Mouse (Mus musculus) embryonic facial prominence, embryonic 10.5 days (tissue): Measurements from ENCODE around the gene Ssc4d. TPM values are rescaled to one million over a fixed set of nuclear protein-coding genes. Genes with fewer than 3 reads are reported as not detected.

Experiments
- DNase-seq: peaks from one replicate; pipeline ENCODE4 v3.0.0-alpha.2; 2017; ENCODE audit warnings: low spot score
- H3K27ac ChIP-seq: fragments of 300-500 bp; sonication (generic); replicated peaks from 2 replicates; pipeline ENCODE4 v1.5.1; 2016; ENCODE audit warnings: mild to moderate bottlenecking
- H3K27me3 ChIP-seq: fragments of 300-500 bp; sonication (generic); replicated peaks from 2 replicates; pipeline ENCODE4 v1.6.1; 2016; ENCODE audit warnings: low read depth, mild to moderate bottlenecking; ENCODE audit not compliant: poor library complexity, severe bottlenecking
- H3K36me3 ChIP-seq: fragments of 300-500 bp; sonication (generic); replicated peaks from 2 replicates; pipeline ENCODE4 v1.6.1; 2016; ENCODE audit warnings: mild to moderate bottlenecking, moderate library complexity
- H3K4me1 ChIP-seq: fragments of 300-500 bp; sonication (generic); 2 replicates; pipeline ENCODE4 v1.6.1; 2016
- H3K4me3 ChIP-seq: fragments of 300-500 bp; sonication (generic); 2 replicates; pipeline ENCODE4 v1.5.1; 2016; ENCODE audit warnings: mild to moderate bottlenecking, moderate library complexity
- H3K9me3 ChIP-seq: fragments of 300-500 bp; sonication (generic); 2 replicates; pipeline ENCODE4 v1.6.1; 2016; ENCODE audit warnings: mild to moderate bottlenecking
- whole genome bisulfite sequencing: fragments of 180-500 bp; shearing (Covaris S2); methylation state at CpG from one replicate; pipeline ENCODE4 v1.1.7; 2016; 5-methylcytosine and 5-hydroxymethylcytosine counted together
- polyA plus RNA-seq: library from polyadenylated mRNA; unstranded; fragments of >200 nt; fragmentation: Nextera tagmentation; extraction: Ambion mirVana; gene quantifications from 2 replicates; pipeline ENCODE4 v1.2.1, GENCODE M21; 2016

The Ssc4d gene
- polyA plus RNA-seq, 1 experiment from 2014 or later: 4.0 TPM

DNA sequence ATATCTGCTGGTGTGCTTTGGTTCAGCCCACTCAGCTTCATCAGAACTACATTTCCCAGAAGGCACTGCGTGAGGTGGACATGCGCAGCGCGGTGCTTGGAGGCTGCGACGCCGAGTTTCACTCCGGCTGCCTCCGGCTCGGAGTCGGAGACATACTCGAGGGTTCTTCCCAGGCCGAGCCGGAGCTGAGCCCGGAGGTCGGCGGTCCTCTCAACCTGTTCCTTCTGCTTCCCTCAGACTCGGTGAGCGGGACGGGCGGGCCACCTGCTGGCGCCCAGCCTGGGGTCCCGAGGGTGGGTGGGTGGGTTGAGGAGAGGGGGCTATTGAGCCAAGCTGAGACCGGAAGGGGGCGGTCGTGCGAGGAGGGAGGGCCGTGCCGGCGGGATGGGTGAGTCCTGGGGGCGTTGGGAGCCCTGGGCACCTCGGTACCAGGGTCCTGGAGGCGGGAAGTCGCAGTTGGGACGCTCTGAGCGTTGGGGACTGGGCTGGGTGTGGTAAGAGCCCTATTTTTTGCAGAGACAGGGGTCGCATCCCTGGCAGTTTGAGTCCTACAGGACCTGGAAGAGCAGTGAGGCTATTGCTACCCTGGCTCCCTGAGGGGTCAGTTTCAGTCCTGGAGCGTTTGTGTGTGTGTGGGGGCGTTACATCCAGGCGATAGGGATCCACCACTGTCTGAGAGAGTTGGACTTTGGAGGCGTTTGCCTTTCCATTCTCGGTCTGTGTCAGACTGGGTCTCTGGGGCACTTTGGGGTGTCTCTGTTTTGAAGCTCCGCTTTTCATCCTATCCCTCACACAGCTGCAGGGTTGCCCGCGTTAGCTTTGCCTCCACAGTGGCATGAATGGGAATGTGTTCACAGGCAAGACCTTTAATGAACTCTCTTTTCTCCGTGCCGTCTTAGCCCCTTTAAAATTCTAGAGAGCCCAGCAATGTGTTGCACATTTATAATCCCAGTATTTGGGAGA, 20.7 kb upstream of the Ssc4d start, which contains the start of gene Dtx2:
Gene Dtx2 (plus strand): TSS at position 76 of the 963 bp plus-strand sequence.
- no peaks in the 10 kb centered on the region for H3K27me3 ChIP-seq
- H3K4me1 ChIP-seq: peaks cover 11% of the 10 kb centered on the region
- peak within 1 kb of the TSS; percentile 79 for H3K4me3 ChIP-seq
- peak; percentile 89 for DNase-seq
- under 1% methylated on average over 47 of the region's 47 CpGs for WGBS
- peaks cover 39% of the 10 kb centered on the region for H3K36me3 ChIP-seq
- H3K9me3 ChIP-seq: no peaks in the 10 kb centered on the region
- H3K27ac ChIP-seq: peak within 1 kb of the TSS; percentile 96

DNA sequence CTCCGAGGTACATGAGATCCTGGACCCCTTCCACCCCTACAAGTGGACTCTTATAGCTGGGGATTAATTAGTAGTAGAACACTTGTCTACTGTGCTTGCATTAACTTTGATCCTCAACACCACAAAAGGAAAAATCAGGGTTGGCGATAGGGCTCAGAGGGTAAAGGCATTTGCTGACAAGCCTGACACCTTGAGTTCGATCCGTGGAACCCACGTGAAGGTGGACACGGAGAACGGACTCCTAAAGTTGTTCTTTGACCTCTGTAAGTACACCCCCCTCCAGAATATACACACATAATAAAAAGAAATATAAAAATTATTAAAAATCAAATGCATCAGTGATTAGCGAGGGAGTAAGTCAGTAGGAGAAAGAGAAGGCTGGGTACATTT, 20.0 kb upstream of the Ssc4d start:
- peaks cover 11% of the 10 kb centered on the region for H3K4me1 ChIP-seq
- no peaks in the 10 kb centered on the region for H3K9me3 ChIP-seq
- H3K27me3 ChIP-seq: no peaks in the 10 kb centered on the region
- no peak for DNase-seq
- peak overlapping the region; percentile 79 for H3K4me3 ChIP-seq
- peaks cover 32% of the 10 kb centered on the region for H3K36me3 ChIP-seq
- WGBS: 66% methylated on average over 8 of the region's 8 CpGs
- no peak overlapping the region; the same call in 1 of the 2 replicates for H3K27ac ChIP-seq

DNA sequence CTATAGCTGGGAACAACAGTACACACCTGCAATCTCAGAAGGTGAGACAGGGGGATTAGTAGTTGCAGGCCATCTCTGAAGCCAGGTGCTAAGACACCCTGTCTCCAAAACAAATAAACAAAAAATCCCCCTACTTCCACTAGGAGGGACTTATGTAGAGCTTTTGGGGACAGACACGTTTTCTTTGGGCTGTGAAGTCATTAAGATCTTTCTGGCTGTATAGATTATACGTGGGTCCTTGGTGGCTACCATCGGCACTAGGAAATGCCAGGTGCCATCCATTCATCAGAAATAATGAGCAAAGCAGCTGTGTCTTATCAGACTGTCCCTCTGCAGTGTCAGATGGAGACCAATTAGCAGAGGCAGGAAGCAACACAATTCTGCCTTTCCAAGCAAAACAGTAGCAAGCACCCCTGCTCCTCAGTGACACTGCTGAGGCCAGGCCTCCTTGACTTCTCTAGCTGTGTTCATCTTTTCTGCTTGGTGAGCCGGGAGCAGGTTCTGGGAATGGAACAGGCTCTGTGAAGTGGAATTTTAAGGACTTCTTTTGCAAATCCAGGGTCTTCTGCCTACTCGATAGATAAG, 19.1 kb upstream of the Ssc4d start:
- Histone ChIP-seq H3K9me3 (no peaks in the 10 kb centered on the region), H3K27me3 (no peaks in the 10 kb centered on the region), H3K4me3 (no peak overlapping the region), H3K27ac (no peak overlapping the region), H3K4me1 (peaks cover 11% of the 10 kb centered on the region), H3K36me3 (peaks cover 23% of the 10 kb centered on the region)
- DNase-seq: no peak
- 66% methylated on average over 5 of the region's 5 CpGs for WGBS

DNA sequence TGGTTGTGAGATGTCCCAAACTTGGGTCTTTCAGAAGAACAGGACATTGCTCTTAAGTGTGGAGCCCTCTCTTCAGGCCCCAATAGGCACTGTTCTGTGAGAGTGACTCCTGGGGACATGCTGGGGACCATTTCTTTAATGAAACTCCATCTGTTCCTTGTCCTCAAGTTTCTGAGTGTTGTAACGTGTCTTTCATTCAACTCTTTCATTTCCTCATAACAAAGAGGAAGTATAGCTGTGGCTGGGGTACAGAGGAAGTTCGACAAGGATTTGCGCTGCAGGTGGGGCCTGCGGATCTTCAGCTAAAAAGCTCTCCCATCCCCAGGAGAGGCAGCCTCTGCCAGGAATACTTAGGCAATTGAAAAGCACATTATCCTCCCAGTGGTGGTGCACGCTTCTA, 16.3 kb upstream of the Ssc4d start:
- no peak overlapping the region for H3K4me3 ChIP-seq
- H3K4me1 ChIP-seq: peaks cover 6% of the 10 kb centered on the region
- no peak for DNase-seq
- WGBS: 73% methylated on average over 5 of the region's 5 CpGs
- no peaks in the 10 kb centered on the region for H3K27me3 ChIP-seq
- no peaks in the 10 kb centered on the region for H3K36me3 ChIP-seq
- no peak overlapping the region for H3K27ac ChIP-seq
- H3K9me3 ChIP-seq: no peaks in the 10 kb centered on the region

DNA sequence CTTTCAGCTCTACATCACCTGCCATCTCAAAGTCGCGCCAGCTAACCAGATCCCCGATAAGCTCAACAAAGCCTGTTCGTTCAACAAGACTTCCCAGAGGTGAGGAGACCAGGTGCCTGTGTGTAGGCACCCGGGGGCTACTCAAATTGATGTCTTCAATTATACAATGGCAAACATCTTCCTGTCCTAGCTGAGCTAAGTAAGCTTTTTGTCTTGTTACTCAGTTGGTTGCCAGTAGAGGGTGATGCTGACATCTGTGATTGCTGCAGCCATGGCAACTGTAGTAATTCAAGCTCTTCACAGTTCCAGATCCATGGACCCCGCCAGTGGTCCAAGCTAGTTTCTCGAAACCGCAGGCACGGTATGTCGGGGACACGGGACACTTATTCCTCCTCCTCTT, 12.9 kb upstream of the Ssc4d start:
- DNase-seq: peak; percentile 46
- no peaks in the 10 kb centered on the region for H3K4me1 ChIP-seq
- no peaks in the 10 kb centered on the region for H3K36me3 ChIP-seq
- no peak overlapping the region for H3K4me3 ChIP-seq
- 70% methylated on average over 11 of the region's 11 CpGs for WGBS
- no peaks in the 10 kb centered on the region for H3K27me3 ChIP-seq
- H3K27ac ChIP-seq: no peak overlapping the region
- no peaks in the 10 kb centered on the region for H3K9me3 ChIP-seq

DNA sequence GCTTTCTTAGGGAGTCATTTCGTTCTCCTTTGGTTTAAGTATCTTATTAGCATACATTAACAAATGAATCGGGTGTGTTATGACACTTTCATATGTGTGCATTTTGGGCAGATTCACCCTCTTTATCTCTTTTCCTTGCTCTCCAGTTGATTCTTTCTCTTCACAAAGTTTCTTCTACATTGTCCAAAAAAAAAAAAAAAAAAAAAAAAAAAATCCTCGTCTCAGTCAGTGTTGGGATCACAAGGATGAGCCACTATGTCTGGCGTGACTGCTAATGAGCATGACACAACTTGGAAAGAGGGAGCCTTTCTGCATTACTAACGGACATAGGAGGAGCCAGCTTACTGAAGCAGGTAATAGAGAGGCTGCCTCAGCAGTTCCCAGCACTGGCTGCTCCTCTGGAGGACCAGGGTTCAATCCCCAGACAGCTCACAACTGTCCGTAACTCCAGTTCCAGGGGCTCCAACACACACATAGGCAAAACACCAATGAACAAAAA, 10.3 kb upstream of the Ssc4d start:
- Histone ChIP-seq H3K4me1 (no peaks in the 10 kb centered on the region), H3K27me3 (no peaks in the 10 kb centered on the region), H3K9me3 (no peaks in the 10 kb centered on the region), H3K4me3 (no peak overlapping the region), H3K36me3 (no peaks in the 10 kb centered on the region), H3K27ac (no peak overlapping the region)
- no peak for DNase-seq
- WGBS: 63% methylated on average over 6 of the region's 6 CpGs

DNA sequence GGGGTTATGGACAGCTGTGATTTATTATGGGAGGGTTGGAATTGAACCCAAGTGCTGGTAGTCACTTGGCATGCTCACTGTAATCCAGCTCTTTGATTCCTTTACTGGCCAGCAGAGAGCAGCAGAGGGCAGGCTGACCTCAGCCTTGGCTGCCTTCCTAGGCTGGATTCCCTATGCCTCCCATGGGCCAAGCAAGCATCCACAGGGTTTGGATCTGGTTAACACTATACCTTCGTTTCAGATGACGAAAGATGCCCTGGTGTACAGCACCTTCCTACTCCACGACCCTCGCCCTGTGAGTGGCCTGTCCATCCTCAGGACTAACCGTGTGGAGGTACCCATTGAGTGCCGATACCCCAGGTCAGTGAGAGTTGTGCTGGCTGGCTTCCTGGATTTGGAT, 8.1 kb upstream of the Ssc4d start:
- no peaks in the 10 kb centered on the region for H3K4me1 ChIP-seq
- WGBS: 38% methylated on average over 6 of the region's 6 CpGs
- H3K27me3 ChIP-seq: no peaks in the 10 kb centered on the region
- no peaks in the 10 kb centered on the region for H3K9me3 ChIP-seq
- no peak overlapping the region for H3K27ac ChIP-seq
- H3K4me3 ChIP-seq: no peak overlapping the region
- peak; percentile 73 for DNase-seq
- no peaks in the 10 kb centered on the region for H3K36me3 ChIP-seq

DNA sequence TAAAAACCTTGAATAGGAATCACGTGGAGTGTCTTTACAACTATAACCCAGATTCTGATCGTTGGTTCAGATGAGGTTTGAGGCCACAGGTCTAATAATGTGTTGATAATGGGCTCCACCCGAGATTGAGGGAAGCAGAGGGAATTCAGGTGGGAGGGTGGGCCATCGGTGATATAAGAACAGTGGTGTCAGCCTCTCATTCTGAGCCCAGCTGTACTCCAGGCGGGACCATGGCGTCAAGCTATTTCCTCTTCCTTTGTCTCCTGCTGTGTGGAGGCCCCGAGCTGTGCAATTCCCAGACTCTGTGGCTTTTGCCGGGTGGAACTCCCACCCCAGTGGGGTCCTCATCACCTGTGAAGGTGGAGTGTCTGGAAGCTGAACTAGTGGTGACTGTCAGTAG, 5.6 kb upstream of the Ssc4d start, which contains the start of gene Zp3:
Gene Zp3 (plus strand): TSS at position 196 of the 400 bp plus-strand sequence.
- H3K9me3 ChIP-seq: no peaks in the 10 kb centered on the region
- DNase-seq: no peak
- WGBS: 80% methylated on average over 8 of the region's 8 CpGs
- H3K4me3 ChIP-seq: no peak within 1 kb of the TSS
- H3K27me3 ChIP-seq: no peaks in the 10 kb centered on the region
- H3K36me3 ChIP-seq: no peaks in the 10 kb centered on the region
- H3K27ac ChIP-seq: no peak within 1 kb of the TSS
- H3K4me1 ChIP-seq: no peaks in the 10 kb centered on the region

DNA sequence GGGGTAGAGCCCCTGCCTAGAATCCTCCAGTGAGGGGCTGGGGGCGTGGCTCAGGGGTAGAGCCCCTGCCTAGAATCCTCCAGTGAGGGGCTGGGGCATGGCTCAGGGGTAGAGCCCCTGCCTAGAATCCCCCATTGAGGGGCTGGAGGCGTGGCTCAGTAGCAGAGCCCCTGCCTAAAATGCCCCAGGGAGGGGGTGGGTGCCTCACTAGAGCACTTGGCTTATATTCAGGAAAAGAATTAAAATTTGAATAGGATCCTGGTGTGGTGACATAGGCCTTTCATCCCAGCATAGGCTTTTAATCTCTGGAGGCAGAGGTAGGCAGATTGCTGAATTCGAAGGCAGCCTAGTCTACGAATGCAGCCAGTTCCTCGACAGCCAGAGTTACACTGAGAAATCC, 5.0 kb upstream of the Ssc4d start:
- no peaks in the 10 kb centered on the region for H3K27me3 ChIP-seq
- no peak overlapping the region for H3K27ac ChIP-seq
- peaks cover 3% of the 10 kb centered on the region for H3K4me1 ChIP-seq
- 79% methylated on average over 5 of the region's 5 CpGs for WGBS
- no peaks in the 10 kb centered on the region for H3K9me3 ChIP-seq
- no peak overlapping the region for H3K4me3 ChIP-seq
- no peaks in the 10 kb centered on the region for H3K36me3 ChIP-seq
- no peak for DNase-seq

DNA sequence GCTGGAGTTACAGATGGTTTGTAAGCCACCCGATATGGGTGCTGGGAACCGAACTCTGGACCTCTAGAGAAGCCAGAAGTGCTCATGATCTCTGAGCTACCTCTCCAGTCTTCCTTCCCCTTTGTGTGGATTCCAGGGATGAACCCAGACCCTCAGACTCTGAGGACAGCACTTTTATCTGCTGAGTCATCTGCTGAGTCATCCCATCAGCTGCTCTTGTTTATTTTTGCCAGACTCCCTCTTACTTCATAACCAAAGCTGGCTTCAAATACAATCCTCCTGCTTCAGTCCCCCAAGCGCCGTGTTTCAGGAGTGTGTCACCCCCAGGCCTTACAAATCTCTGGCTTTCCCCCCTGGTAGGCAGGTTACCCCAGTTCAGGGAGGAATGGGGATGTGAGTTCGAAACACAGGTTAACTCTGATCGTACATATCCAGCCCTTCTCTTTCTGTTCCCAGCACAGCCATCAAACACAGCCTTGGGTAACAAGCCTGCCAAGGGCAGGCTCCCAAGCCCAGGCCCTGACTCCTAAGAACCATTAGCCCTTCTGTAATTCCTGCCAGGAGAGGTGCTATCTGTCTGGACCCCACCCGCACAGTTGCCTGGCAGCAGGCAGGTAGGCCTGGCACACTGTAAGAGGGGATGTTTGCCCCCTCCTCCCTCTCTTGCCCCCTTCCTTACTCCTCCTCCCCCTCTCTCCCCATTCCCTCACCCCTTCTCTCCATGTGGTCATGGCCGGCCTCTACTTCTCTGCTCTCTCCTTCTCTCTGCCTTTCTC, 1.8 kb upstream of the Ssc4d start:
- H3K36me3 ChIP-seq: no peaks in the 10 kb centered on the region
- peaks cover 7% of the 10 kb centered on the region for H3K4me1 ChIP-seq
- no peaks in the 10 kb centered on the region for H3K27me3 ChIP-seq
- DNase-seq: no peak
- H3K27ac ChIP-seq: no peak overlapping the region
- H3K4me3 ChIP-seq: no peak overlapping the region
- 90% methylated on average over 8 of the region's 8 CpGs for WGBS
- H3K9me3 ChIP-seq: no peaks in the 10 kb centered on the region

DNA sequence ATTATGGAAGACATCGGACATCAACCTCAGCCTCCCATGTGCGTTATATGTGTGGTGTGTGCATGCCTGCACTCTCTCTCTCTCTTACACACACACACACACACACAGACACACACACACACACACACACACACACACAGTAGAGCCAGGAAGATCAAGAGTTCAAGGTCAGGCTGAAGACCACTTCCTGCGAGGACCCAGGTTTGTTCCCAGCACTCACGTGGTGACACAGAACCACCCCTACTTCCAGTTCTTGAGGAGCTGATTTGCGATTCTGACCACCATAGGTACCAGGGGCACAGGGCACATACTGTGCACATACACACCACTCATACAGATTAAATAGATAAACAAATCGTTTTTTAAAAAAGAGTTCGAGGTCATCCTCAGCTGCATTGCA, 2.5 kb downstream of the Ssc4d start:
- WGBS: 89% methylated on average over 7 of the region's 7 CpGs
- Histone ChIP-seq H3K4me3 (no peak overlapping the region), H3K4me1 (peaks cover 7% of the 10 kb centered on the region), H3K9me3 (no peaks in the 10 kb centered on the region), H3K36me3 (no peaks in the 10 kb centered on the region), H3K27ac (no peak overlapping the region), H3K27me3 (no peaks in the 10 kb centered on the region)
- DNase-seq: no peak

DNA sequence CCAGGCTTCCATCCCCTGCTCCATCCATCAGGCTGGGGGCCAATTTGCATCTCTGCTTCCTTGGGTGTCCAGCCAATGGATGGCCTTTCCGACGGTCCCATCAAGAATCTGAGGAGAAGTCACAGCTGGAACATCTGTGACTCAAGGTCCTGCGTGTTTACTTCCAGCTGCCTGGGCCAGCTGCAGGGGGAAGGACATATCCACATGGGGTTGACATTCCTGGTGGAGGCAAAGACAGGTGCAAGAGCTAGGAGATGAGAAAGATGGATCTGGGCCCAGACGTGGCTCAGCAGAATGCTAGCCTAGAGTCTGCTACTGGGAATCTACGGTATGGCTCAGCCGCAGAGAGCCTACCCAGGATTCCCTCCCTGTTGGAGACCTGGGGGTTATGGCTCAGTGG, 4.1 kb downstream of the Ssc4d start:
- no peak overlapping the region for H3K27ac ChIP-seq
- WGBS: 86% methylated on average over 6 of the region's 6 CpGs
- peaks cover 13% of the 10 kb centered on the region for H3K4me1 ChIP-seq
- H3K4me3 ChIP-seq: no peak overlapping the region
- no peak for DNase-seq
- H3K9me3 ChIP-seq: no peaks in the 10 kb centered on the region
- peaks cover 9% of the 10 kb centered on the region for H3K27me3 ChIP-seq
- H3K36me3 ChIP-seq: no peaks in the 10 kb centered on the region
